Mouse (Mus musculus) inflammation-experienced regulatory T-cells, adult 6 months (primary cell): Measurements from ENCODE around the gene Zfp729b. TPM values are rescaled to one million over a fixed set of nuclear protein-coding genes. Genes with fewer than 3 reads are reported as not detected.

Experiments
- ATAC-seq: one replicate; pipeline ENCODE4 v1.8.0; 2017
- polyA plus RNA-seq, 3 experiments: library from polyadenylated mRNA; unstranded; fragments of 100-300 nt; shearing (Covaris generic); gene quantifications; one replicate each; pipeline ENCODE4 v1.2.1; 2017

Zfp729b gene
- 10 to 100 TPM in 1 of 3 experiments, 1 to 10 TPM in 2; 7.1 to 10.0 (median 9.6) TPM for polyA plus RNA-seq

DNA sequence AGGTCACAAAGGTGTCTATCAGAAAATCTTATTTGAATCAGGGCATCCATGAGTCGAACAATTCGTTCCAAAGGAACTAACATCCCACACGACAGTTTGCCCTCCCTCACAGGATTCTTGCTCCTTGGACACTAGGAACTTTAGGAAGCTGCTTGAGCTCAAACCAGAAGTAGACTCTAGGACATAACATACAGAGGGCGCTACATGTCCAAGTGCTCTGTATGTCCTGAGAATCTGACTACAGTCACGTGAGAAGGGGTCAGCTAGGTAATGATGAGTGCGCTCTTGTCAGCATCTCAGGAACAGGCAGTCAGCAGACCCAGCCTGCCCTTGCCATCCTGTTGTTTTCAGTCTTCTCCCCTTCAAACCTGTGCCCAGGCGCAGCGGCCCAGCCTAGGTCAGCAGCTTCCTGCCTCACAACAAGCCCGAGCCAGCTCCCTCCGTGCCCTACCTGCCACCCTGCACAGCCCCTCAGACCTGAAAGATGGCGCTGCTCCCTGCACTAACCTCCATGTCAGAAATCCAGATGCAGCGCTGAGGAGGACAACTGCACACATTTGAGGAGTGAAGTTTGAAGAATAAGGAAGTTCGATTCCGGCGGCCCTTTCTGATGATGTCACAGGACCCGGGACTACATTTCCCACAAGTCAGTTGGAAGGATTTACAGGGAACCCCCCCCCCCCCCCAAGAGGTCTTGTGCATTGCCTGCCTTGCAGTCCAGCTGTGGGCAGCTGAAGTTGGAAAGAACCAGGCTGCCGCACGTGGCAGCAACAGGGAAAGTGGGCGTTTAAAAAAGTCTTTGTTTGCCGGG is at the start of gene Zfp729b:
Gene Zfp729b, minus strand, starts transcription at position 642 of the 811 bp plus-strand sequence.
- ATAC-seq: peak; percentile 81

- ATAC-seq: no peak
These were observed 43.0 kb upstream of the Zfp729b start for GRCm38 (mm10) chr13:67652496-67652895.

DNA sequence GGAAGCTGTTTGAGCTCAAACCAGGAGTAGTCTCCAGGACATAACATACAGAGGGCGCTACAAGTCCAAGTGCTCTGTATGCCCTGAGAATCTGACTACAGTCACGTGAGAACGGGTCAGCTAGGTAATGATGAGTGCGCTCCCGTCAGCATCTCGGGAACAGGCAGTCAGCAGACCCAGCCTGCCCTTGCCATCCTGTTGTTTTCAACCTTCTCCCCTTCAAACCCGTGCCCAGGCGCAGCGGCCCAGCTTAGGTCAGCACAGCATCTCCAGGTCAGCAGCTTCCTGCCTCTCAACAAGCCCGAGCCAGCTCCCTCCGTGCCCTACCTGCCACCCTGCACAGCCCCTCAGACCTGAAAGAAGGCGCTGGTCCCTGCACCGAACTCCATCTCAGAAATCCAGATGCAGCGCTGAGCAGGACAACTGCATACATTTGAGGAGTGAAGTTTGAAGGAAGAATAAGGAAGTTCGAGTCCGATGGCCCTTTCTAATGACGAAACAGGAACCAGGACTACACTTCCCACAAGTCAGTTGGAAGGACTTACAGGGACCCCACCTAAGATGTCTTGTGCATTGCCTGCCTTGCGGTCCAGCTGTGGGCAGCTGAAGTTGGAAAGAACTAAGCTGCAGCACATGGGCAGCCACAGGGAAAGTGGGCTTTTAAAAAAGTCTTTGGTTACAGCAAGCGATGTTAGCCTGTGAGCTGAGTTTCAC is 27.9 kb upstream of the Zfp729b start, which contains the start of the genes Gm49345 and Zfp729a:
Gene Gm49345, minus strand, starts transcription at position 476 of the 714 bp plus-strand sequence.
Gene Zfp729a, minus strand, starts transcription at position 498 of the 714 bp plus-strand sequence.
- ATAC-seq: peak; percentile 99

- ATAC-seq: peak; percentile 9
These were observed 601 bp upstream of the Zfp729b start for GRCm38 (mm10) chr13:67610108-67610507.

DNA sequence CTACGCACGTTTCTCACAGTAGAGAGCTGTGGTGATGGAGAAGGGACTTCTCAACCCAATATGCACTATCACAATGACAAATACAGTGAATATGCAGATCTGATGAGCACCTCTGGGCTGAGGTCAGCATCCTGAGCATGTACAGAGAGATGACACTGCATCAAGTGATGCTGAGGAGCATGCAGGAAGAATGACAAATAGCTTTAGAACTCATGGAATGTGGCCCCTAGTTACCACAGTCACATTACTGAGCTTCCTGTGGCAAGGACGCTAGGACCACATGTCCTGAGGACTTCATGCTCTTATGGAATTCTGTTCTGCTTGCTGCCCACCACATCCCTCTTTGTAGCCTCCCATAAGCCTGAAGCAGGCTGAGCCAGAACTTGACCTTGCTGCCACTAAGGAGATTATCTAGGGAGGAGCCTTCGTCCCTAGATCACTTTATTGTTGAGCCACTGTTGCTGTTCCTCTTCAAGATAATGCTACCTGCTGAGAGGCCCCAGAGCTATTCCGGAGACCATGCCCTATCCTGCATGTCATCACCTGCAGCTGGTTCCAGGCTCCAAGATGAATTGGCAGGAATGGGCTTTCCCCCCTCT is 36.8 kb downstream of the Zfp729b start:
- ATAC-seq: no peak

DNA sequence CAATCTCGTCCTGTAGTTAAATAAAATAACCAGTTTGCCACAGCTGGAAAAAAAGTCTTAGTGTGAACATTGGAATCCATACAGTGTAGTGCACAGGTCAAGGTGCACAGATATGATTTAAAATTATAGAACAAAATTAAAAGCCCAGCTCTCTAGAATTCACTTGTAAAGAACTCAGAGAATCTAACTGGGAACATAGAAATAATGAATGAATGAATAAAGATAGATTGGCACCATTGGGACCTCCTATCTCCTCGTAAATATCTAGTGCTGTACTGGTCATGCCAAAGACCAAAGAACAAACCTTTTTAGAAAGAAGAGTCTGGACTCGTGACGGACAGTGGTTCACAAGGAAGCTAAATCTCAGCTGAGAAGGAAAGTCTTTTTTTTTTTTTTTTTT is 55.8 kb downstream of the Zfp729b start, which contains the start of gene Zfp748:
Gene Zfp748, minus strand, starts transcription at position 101 of the 400 bp plus-strand sequence.
- ATAC-seq: no peak

GRCm38 (mm10) chr13:67552505-67553346 is 56.8 kb downstream of the Zfp729b start:
- peak; percentile 99 for ATAC-seq

DNA sequence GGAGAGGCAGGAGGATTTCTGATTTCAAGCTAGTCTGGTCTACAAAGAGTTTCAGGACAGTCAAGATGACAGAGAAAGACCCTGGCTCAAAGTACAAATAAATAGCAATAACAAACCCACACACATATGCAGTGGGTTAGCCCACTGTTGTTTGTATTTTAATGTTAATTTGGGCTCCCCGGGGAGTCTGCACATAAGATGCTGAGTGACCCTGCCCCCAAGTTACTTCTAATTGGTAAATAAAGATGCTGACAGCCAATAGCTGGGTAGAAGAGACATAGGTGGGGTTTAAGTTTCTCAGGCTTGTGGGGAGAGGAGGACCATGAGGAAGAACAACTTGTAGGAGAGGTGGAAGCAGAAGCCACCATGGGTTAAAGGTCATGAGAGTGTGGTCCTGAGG is 63.6 kb downstream of the Zfp729b start:
- ATAC-seq: no peak

Other genes starting within 250 kb of the Zfp729b start
- gene Gm28044, start 249.2 kb downstream of the Zfp729b start, polyA plus RNA-seq: under 1 TPM in 1 of 3 experiments, not detected in 2; 0.69 TPM
- gene Zfp953, start 249.1 kb downstream of the Zfp729b start, polyA plus RNA-seq: 1 to 10 TPM; 2.1 to 3.2 (median 2.8) TPM
- gene Gm28041, start 234.0 kb downstream of the Zfp729b start, polyA plus RNA-seq: 1 to 10 TPM in 2 of 3 experiments, under 1 TPM in 1; 0.78 to 2.9 (median 2.5) TPM
- 1 to 10 TPM; 5.5 to 7.2 (median 5.6) TPM for gene Zfp456, start 233.9 kb downstream of the Zfp729b start, polyA plus RNA-seq
- gene Zfp429, start 209.9 kb downstream of the Zfp729b start, polyA plus RNA-seq: 10 to 100 TPM; 24.1 to 28.1 (median 25.8) TPM
- gene Zfp459, start 188.3 kb downstream of the Zfp729b start, polyA plus RNA-seq: 1 to 10 TPM in 1 of 3 experiments, under 1 TPM in 2; 0.19 to 5.7 (median 0.82) TPM
- gene Zfp874a, start 158.1 kb downstream of the Zfp729b start, polyA plus RNA-seq: 10 to 100 TPM; 12.7 to 18.2 (median 15.3) TPM
- 10 to 100 TPM; 11.1 to 16.7 (median 12.4) TPM for gene Zfp874b, start 125.4 kb downstream of the Zfp729b start, polyA plus RNA-seq
- 10 to 100 TPM; 12.4 to 15.2 (median 13.4) TPM for gene Zfp58, start 109.2 kb downstream of the Zfp729b start, polyA plus RNA-seq
- gene Gm26965, start 83.6 kb downstream of the Zfp729b start, polyA plus RNA-seq: 1 to 10 TPM in 2 of 3 experiments, not detected in 1; 2.5 to 6.3 TPM
- 10 to 100 TPM; 51.7 to 63.1 (median 53.1) TPM for gene Zfp87, start 83.5 kb downstream of the Zfp729b start, polyA plus RNA-seq
- gene Zfp748, start 55.9 kb downstream of the Zfp729b start, polyA plus RNA-seq: 10 to 100 TPM; 18.0 to 22.2 (median 18.5) TPM
- gene Gm49345, start 28.1 kb upstream of the Zfp729b start, polyA plus RNA-seq: 1 to 10 TPM in 2 of 3 experiments, not detected in 1; 6.0 to 8.1 TPM
- 10 to 100 TPM; 10.1 to 12.7 (median 11.7) TPM for gene Zfp729a, start 28.1 kb upstream of the Zfp729b start, polyA plus RNA-seq
- gene Zfp738, start 77.4 kb upstream of the Zfp729b start, polyA plus RNA-seq: 10 to 100 TPM; 15.4 to 22.5 (median 20.1) TPM
- 1 to 10 TPM; 4.2 to 7.9 (median 6.5) TPM for gene Zfp65, start 119.5 kb upstream of the Zfp729b start, polyA plus RNA-seq
- 10 to 100 TPM; 15.7 to 19.6 (median 16.3) TPM for gene Zfp85, start 145.5 kb upstream of the Zfp729b start, polyA plus RNA-seq
- gene Zfp493, start 170.0 kb upstream of the Zfp729b start, polyA plus RNA-seq: 1 to 10 TPM; 1.4 to 2.6 (median 1.6) TPM
- 1 to 10 TPM; 5.7 to 9.0 (median 7.3) TPM for gene Zfp273, start 204.0 kb upstream of the Zfp729b start, polyA plus RNA-seq
- gene Gm10037, start 221.4 kb upstream of the Zfp729b start, polyA plus RNA-seq: not detected